In genomic region chr10:62512855-62513254, GRCm38 (mm10) we compare ENCODE assay signal across 20 mouse cellular contexts. TPM values are rescaled to one million over a fixed set of nuclear protein-coding genes. Genes with fewer than 3 reads are reported as not detected.
DNase-seq lines count a peak whose midpoint lies in the region.
"Had no signal": no experiment of that assay in that cellular context is flagged by ENCODE, and none has a peak within 500 bp of the region (broad histone marks: within the 10 kb centered on the region; RNA-seq: fewer than 3 reads in every experiment).

No protein-coding gene starts in this region.

- DNase-seq in spleen, postnatal 36 days (ENCODE audit: low spot score in 2 of 2) = peak; percentile 55 to 56
- DNase-seq in spleen, postnatal 10 days (ENCODE audit: low spot score in 2 of 2) = no peak
- peak; percentile 47 to 49 for DNase-seq in B cell, adult 2 months
- peak; percentile 53 for DNase-seq in splenic B cell, adult 2 months (ENCODE audit: low read depth, low spot score)
- no peak for DNase-seq in left cerebral cortex, postnatal 14 days (ENCODE audit: low spot score in 2 of 2)
- DNase-seq: adrenal gland, adult 8-10 months; adrenal gland, postnatal 14 days; adrenal gland, postnatal 36 days; cerebellum, adult 11-12 months; cerebellum, adult 2 months; cerebellum, adult 9-10 months; cerebellum, postnatal 10 days; cerebellum, postnatal 25 days; forebrain, postnatal 0 days had no signal

- intact Hi-C loops in left cerebral cortex, postnatal 14 days (cut with DNase I) = no loop called here

- H3K36me3 ChIP-seq in splenic B cell, adult 2 months (ENCODE audit: control insufficient read depth, insufficient read depth, low read length, poor library complexity, severe bottlenecking) = no peaks in the 10 kb centered on the region
- H3K36me3 ChIP-seq: embryonic facial prominence, embryonic 10.5 days; embryonic facial prominence, embryonic 12.5 days; forebrain, embryonic 15.5 days; G1E had no signal

- H3K27me3 ChIP-seq in splenic B cell, adult 2 months (ENCODE audit: control insufficient read depth, insufficient read depth, low read length, poor library complexity, severe bottlenecking) = no peaks in the 10 kb centered on the region
- H3K27me3 ChIP-seq: CH12.LX, Patski had no signal

RNA-seq across cellular contexts. Expression of gene Srgn, which starts 14.4 kb away (rescaled TPM):
- total RNA-seq in left cerebral cortex, postnatal 14 days (2021) = 10 to 100 TPM in 1 of 2 experiments, 1 to 10 TPM in 1; 9.7 to 11.1 TPM

RNA-seq across cellular contexts. Expression of gene Vps26a, which starts 26.2 kb away (rescaled TPM):
- total RNA-seq in left cerebral cortex, postnatal 14 days (2021) = 10 to 100 TPM; 45.5 to 46.5 TPM

Comparison
In these comparisons a context has a peak if more than half of its experiments do, and no peak if none do; other contexts are left out.
1. DNase-seq: peak in spleen, postnatal 36 days (2 of 2), B cell, adult 2 months (2 of 2) and splenic B cell, adult 2 months (single experiment); none in spleen, postnatal 10 days (0 of 2) and left cerebral cortex, postnatal 14 days (0 of 2).